Mouse (Mus musculus) liver, adult 2 months (tissue): ENCODE measurements at regions not wholly inside any gene's neighbourhood (a gene's known extent, or its start where the extent isn't known, plus 50 kb on each side); places are given as distances from the start of the nearest gene placed in this dataset.

Source experiments
- DNase-seq: peaks from one replicate; pipeline ENCODE4 v3.0.0-alpha.2; 2011; ENCODE audit warnings: low read depth, low spot score; ENCODE audit errors: extremely low read depth
- H3K27ac ChIP-seq: fragments of 200-500 bp; replicated peaks from 2 replicates; pipeline ENCODE4 v1.5.1; 2012; ENCODE audit warnings: low read depth, mild to moderate bottlenecking, control low read depth, inconsistent platforms, low read length; ENCODE audit not compliant: insufficient read depth
- H3K27me3 ChIP-seq: fragments of 200-500 bp; 2 replicates; pipeline ENCODE4 v1.6.1; 2012; ENCODE audit warnings: mild to moderate bottlenecking, moderate library complexity, low read length, inconsistent platforms; ENCODE audit not compliant: control insufficient read depth, insufficient read depth
- H3K36me3 ChIP-seq: fragments of 200-500 bp; 2 replicates; pipeline ENCODE4 v1.6.1; 2012; ENCODE audit warnings: low read length, inconsistent platforms; ENCODE audit not compliant: control insufficient read depth, insufficient read depth
- H3K4me1 ChIP-seq: fragments of 200-500 bp; 2 replicates; pipeline ENCODE4 v1.6.1; 2011; ENCODE audit warnings: low read length; ENCODE audit not compliant: control insufficient read depth, insufficient read depth
- H3K4me3 ChIP-seq: fragments of 200-500 bp; 2 replicates; pipeline ENCODE4 v1.5.1; 2011; ENCODE audit warnings: low read depth, mild to moderate bottlenecking, control low read depth, low read length, moderate library complexity; ENCODE audit not compliant: insufficient read depth
- H3K79me2 ChIP-seq: fragments of 200-500 bp; 2 replicates; pipeline ENCODE4 v1.6.1; 2012; ENCODE audit warnings: inconsistent platforms, mild to moderate bottlenecking, low read length, moderate library complexity; ENCODE audit not compliant: control insufficient read depth, insufficient read depth
- H3K9ac ChIP-seq: fragments of 200-500 bp; 2 replicates; pipeline ENCODE4 v1.6.1; 2012; ENCODE audit warnings: low read depth, mild to moderate bottlenecking, control low read depth, inconsistent platforms, low read length
- CTCF ChIP-seq: fragments of 200-500 bp; IDR thresholded peaks from 2 replicates; pipeline ENCODE4 v1.5.1; 2011; ENCODE audit warnings: low read depth, low read length, control low read depth
- POLR2A ChIP-seq: fragments of 200-500 bp; IDR thresholded peaks from 2 replicates; pipeline ENCODE4 v1.6.1; 2011; ENCODE audit warnings: low read length, control low read depth; ENCODE audit not compliant: insufficient read depth; ENCODE audit errors: extremely low read depth
- WGBS: fragments of 180-500 bp; shearing (Covaris S2); methylation state at CpG from one replicate; pipeline ENCODE4 v1.1.7; 2018; 5-methylcytosine and 5-hydroxymethylcytosine counted together

GRCm38 (mm10) chr2:148192946-148193345 is 146.2 kb upstream of the Foxa2 start:
- 59% methylated on average over 4 of the region's 4 CpGs for whole genome bisulfite sequencing
- no peak for TF ChIP-seq CTCF
- no peak for TF ChIP-seq POLR2A

GRCm38 (mm10) chr2:148197375-148198015 is 150.7 kb upstream of the Foxa2 start:
- TF ChIP-seq POLR2A (no peak), CTCF (no peak)
- WGBS = 79% methylated on average over 7 of the region's 7 CpGs

More at GRCm38 (mm10) chr2:148192946-148193345, 146.2 kb upstream of the Foxa2 start:
- Histone ChIP-seq H3K27me3 (no peaks in the 10 kb centered on the region), H3K79me2 (no peaks in the 10 kb centered on the region), H3K27ac (no peak overlapping the region), H3K4me3 (no peak overlapping the region), H3K9ac (no peak overlapping the region), H3K36me3 (no peaks in the 10 kb centered on the region), H3K4me1 (no peaks in the 10 kb centered on the region)
- DNase-seq = no peak

GRCm38 (mm10) chr2:148206633-148207032 is 159.9 kb upstream of the Foxa2 start:
- no peaks in the 10 kb centered on the region for H3K27me3 ChIP-seq
- H3K36me3 ChIP-seq = no peaks in the 10 kb centered on the region
- no peaks in the 10 kb centered on the region for H3K79me2 ChIP-seq
- 61% methylated on average over 1 of the region's 1 CpGs for WGBS
- no peak overlapping the region for H3K9ac ChIP-seq
- H3K4me1 ChIP-seq = no peaks in the 10 kb centered on the region
- no peak overlapping the region for H3K4me3 ChIP-seq
- TF ChIP-seq POLR2A (no peak), CTCF (no peak)
- DNase-seq = no peak
- no peak overlapping the region for H3K27ac ChIP-seq

More at GRCm38 (mm10) chr2:148197375-148198015, 150.7 kb upstream of the Foxa2 start:
- Histone ChIP-seq H3K4me1 (no peaks in the 10 kb centered on the region), H3K4me3 (no peak overlapping the region), H3K27ac (no peak overlapping the region), H3K36me3 (no peaks in the 10 kb centered on the region), H3K79me2 (no peaks in the 10 kb centered on the region), H3K9ac (no peak overlapping the region), H3K27me3 (no peaks in the 10 kb centered on the region)
- no peak for DNase-seq

GRCm38 (mm10) chr2:148210813-148211212 is 164.0 kb upstream of the Foxa2 start:
- no peaks in the 10 kb centered on the region for H3K79me2 ChIP-seq
- H3K9ac ChIP-seq = no peak overlapping the region
- WGBS = 70% methylated on average over 2 of the region's 2 CpGs
- H3K27me3 ChIP-seq = no peaks in the 10 kb centered on the region
- H3K27ac ChIP-seq = no peak overlapping the region
- H3K36me3 ChIP-seq = no peaks in the 10 kb centered on the region
- H3K4me3 ChIP-seq = no peak overlapping the region
- TF ChIP-seq POLR2A (no peak), CTCF (no peak)
- no peak for DNase-seq
- H3K4me1 ChIP-seq = no peaks in the 10 kb centered on the region

DNA sequence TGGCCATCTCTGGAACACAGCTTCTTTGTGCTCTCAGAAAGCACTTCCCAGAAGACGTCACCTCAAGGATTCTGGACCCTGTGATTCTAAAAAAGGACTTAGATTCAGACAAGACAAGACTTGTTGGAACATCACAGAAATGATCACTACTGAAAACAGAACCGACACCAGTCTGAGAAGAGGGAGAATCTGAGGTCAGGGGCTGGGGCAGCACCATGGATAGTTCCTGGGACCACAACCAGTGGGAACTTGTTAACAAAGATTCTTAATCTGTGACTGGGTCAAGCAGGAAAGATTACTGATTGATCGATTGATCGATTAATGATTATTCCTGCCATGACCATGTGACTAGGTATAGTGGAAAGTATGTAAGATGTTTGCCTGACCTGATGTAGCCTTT is 170.4 kb upstream of the Foxa2 start:
- H3K9ac ChIP-seq = no peak overlapping the region

DNA sequence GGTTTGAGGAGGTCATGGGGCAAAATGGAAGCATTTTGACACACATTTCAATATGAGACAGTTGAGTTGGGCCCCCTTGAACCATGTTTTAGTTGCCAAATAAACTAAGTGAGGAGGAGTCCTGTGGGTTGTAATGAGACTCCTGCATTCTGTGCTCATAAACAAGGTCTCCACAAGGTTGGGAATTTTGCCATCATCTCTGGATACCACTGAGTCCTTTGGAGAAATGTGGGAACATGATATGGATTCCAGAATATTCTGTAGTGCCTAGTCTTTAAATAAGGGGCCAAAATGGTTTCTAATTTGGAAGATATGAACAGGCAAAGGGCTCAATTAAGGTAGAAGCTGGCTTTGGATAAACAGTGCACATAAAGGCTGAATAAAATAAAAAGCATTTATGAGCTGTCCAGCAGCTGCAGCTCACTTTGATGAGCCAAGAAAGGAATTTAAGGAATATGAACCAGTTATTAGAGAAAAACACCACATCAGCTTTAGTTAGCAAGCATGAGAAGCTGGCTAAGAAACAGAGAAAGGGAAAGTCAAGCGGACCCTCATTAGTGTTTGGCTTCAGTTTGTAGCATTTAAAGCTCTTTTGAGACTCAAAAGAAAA is 161.3 kb upstream of the Sstr4 start:
- Histone ChIP-seq H3K36me3 (no peaks in the 10 kb centered on the region), H3K4me3 (no peak overlapping the region), H3K27me3 (no peaks in the 10 kb centered on the region), H3K27ac (no peak overlapping the region), H3K4me1 (no peaks in the 10 kb centered on the region), H3K79me2 (no peaks in the 10 kb centered on the region), H3K9ac (no peak overlapping the region)
- TF ChIP-seq CTCF = no peak
- TF ChIP-seq POLR2A = no peak
- WGBS = 77% methylated on average over 1 of the region's 1 CpGs
- DNase-seq = no peak

More for the DNA sequence above, 170.4 kb upstream of the Foxa2 start:
- H3K79me2 ChIP-seq = no peaks in the 10 kb centered on the region
- no peak for DNase-seq
- no peaks in the 10 kb centered on the region for H3K27me3 ChIP-seq
- TF ChIP-seq POLR2A (no peak), CTCF (no peak)
- no peaks in the 10 kb centered on the region for H3K36me3 ChIP-seq
- H3K4me3 ChIP-seq = no peak overlapping the region
- H3K27ac ChIP-seq = no peak overlapping the region
- WGBS = 80% methylated on average over 4 of the region's 4 CpGs
- no peaks in the 10 kb centered on the region; the same call in 1 of the 2 replicates for H3K4me1 ChIP-seq
